Mouse (Mus musculus): ENCODE measurements at regions not wholly inside any gene's neighbourhood (a gene's known extent, or its start where the extent isn't known, plus 50 kb on each side); places are given as distances from the start of the nearest gene placed in this dataset.

- DNase-seq: no peak
Observed at GRCm38 (mm10) chr10:117445801-117446490, 66.1 kb upstream of the Cpsf6 start.

GRCm38 (mm10) chr10:117445181-117445790 lies 65.5 kb upstream of the Cpsf6 start:
- no peak for DNase-seq

GRCm38 (mm10) chr10:117444761-117445160 lies 64.9 kb upstream of the Cpsf6 start:
- no peak for DNase-seq

GRCm38 (mm10) chr10:117443426-117444350 lies 63.9 kb upstream of the Cpsf6 start:
- DNase-seq: no peak

GRCm38 (mm10) chr10:117441979-117442803 lies 62.4 kb upstream of the Cpsf6 start:
- no peak for DNase-seq

- DNase-seq: no peak
Observed at GRCm38 (mm10) chr10:117441121-117441978, 61.5 kb upstream of the Cpsf6 start.

GRCm38 (mm10) chr10:117440225-117440976 lies 60.6 kb upstream of the Cpsf6 start:
- no peak for DNase-seq

- DNase-seq: no peak
Observed at GRCm38 (mm10) chr10:117439206-117440110, 59.6 kb upstream of the Cpsf6 start.

DNA sequence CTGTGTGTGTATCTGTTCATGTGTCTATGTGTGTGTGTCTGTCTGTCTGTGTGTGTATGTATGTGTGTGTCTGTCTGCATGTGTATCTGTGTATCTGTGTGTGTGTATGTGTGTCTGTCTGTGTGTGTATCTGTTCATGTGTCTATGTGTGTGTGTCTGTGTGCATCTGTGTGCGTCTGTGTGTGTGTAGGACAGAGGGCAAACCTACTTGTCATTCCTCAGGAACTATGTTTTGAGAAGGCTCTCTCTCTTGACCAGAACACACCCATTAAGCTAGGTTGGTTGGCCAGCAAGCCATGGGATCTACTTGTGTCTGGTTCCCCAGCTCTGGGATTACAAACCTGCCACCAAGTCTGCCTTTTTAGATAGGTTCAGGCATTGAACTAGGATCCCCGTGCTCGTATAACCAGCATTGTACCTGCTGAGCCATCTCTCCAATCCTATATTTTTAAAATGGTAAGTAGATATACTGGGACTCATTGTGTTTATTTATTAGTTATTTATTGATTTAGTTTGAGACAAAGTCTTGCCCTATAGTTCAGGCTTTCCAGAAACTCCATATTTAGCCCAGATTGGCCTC lies 58.9 kb upstream of the Cpsf6 start:
- no peak for DNase-seq

DNA sequence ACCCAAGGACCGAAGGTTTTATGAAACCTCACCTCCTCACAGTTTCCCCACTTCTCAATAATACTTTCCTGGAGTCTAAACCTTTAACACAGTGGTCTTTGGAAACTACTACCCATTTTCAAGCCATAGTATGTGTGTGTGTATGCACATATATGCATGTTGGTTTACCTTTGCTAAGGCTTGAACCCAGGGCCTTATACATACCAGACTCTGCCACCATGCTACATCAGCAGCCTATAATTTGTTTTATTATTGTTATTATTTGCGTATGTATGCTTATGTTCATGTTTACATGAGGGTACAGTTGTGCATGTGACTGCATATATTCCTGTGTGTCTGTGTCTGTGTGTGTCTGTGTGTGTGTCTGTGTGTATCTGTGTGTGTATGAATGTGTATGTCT lies 58.2 kb upstream of the Cpsf6 start:
- DNase-seq: no peak

GRCm38 (mm10) chr10:117436875-117437715 lies 57.3 kb upstream of the Cpsf6 start:
- no peak for DNase-seq

DNA sequence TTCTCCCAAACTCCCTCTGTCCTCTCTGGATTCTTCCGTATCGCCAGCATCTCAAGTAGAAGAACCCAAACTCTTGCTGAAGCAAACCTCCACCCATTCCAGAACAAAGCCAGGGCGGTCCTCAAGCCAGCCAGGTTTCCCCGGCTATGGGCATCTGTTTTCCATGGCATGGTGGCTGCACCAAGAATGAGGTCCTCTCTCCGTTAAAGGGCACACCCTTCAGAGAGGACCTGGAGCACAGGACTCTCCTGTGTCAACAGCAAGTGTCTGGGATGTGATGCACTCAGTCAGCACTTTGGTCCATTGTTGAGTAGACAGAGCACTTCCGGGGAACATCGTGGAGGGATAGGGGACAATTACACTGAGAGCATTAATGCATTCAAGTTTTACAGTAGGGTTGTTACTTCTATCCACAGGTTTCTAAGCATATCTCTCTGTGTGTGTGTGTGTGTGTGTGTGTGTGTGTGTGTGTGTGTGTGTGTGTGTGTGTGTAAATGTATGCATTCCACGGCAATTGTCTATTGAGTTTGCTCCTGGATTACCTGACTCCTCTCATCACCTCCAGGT lies 56.6 kb upstream of the Cpsf6 start:
- no peak for DNase-seq

GRCm38 (mm10) chr10:117435734-117436121 lies 55.9 kb upstream of the Cpsf6 start:
- no peak for DNase-seq

DNA sequence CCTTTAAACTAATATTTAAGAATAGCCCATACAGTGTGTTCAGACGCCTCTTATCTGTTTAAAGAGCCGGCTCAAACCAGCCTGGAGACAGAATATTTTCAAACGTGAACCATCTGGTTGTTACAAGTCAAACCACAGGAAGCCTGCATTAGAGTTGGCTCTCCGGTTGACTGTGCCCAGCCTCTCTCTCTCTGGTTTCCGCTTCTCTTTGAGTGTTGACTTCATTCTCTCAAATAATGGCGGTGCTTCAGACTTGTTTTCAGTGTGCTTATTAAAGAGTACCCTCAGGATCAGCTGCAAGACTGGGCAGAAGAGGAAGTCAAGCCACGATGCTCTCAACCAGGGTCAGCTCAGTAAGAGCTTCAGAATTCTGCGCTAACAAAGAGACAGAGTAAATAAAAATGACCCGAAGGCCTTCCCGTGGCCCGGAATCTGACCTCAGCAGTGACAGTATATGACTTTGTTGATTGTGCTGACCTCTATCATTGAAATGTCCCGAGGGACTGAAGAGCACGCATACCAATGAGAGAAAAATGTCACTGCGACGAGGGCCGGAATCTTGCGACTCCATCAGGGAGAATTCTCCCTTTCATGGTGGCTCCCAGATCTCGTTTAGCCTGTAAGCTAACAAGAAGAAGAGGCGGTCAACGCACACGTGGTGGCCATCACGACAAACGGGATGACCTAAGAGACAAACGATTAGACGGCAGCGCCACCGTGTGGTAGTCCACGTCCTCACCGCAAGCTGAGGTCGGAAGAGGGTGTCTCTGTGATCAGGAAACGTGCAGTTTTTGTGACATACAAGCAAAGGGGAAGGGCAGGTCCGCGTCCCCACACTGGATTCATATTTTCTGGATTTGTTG lies 55.3 kb upstream of the Cpsf6 start:
- peak; percentile 72 for DNase-seq

GRCm38 (mm10) chr10:117434293-117434842 lies 54.6 kb upstream of the Cpsf6 start:
- DNase-seq: no peak

DNA sequence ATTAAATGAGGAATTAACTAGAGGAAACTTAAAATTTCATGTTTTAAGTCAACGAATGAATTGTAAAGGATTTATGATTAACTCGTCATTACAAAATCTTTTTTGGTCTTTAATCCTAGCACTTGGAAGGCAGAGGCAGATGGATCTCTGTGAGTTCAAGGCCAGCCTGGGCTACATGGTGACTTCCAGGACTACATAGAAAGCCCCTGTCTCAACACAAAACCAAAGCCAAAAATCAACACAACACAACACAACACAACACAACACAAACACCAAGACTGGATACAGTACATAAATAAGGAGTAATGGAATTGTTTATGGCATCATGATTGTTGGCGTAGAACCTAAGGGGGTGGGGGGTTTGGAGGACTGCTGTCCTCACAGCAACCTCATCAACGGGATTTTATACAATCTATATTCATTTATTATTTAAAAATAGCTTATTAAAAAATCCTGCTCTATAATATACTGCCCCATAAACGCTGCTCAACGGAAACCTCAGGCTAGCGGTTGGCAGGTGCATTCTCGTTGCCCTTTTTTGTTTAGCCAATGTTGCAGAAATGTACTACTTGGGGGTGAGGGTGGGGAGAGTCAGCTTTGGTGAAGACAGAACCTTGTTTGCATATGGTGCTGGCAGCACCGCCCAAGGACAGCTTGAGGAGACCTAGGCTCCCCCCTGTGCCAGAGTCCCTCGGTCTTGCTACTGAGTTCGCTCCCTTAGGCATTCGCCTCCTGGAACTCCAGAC lies 53.9 kb upstream of the Cpsf6 start:
- no peak for DNase-seq
